ENCODE assay signal across 26 mouse cellular contexts in genomic region chr6:122295242-122295641, GRCm38 (mm10). TPM values are rescaled to one million over a fixed set of nuclear protein-coding genes. Genes with fewer than 3 reads are reported as not detected.
A peak's percentile ranks its signal among the peaks of the same experiment; 100 is the strongest.
DNase-seq lines count a peak whose midpoint lies in the region; ATAC-seq and TF ChIP-seq lines count a peak whose summit lies in the region.
"Had no signal": no experiment of that assay in that cellular context is flagged by ENCODE, and none has a peak within 500 bp of the region (broad histone marks: within the 10 kb centered on the region; RNA-seq: fewer than 3 reads in every experiment).

No protein-coding gene starts in this region.

- TF ChIP-seq CTCF in forebrain, postnatal 0 days (IDR thresholded peaks at IDR 0.05; ENCODE audit: low read depth), result 0 out of 2 replicates have a peak, but pooled peaks have one; percentile 13
- 0 out of 2 replicates have a peak, but pooled peaks have one; percentile 24 for TF ChIP-seq CTCF in lung, postnatal 0 days (IDR thresholded peaks at IDR 0.05)
- no peak for TF ChIP-seq CTCF in cerebellum, adult 2 months (IDR thresholded peaks at IDR 0.05; ENCODE audit: borderline replicate concordance, insufficient read depth, low read depth, low read length)

- H3K9ac ChIP-seq in forebrain, postnatal 0 days, result no peak overlapping the region
- no peak overlapping the region for H3K9ac ChIP-seq in forebrain, embryonic 13.5 days
- no peak overlapping the region for H3K9ac ChIP-seq in lung, postnatal 0 days (replicated peaks; ENCODE audit: low read depth)
- H3K9ac ChIP-seq in liver, embryonic 11.5 days (ENCODE audit: low read depth, low read length), result no peak overlapping the region
- H3K9ac ChIP-seq: embryonic facial prominence, embryonic 15.5 days; limb, embryonic 12.5 days; neural tube, embryonic 15.5 days had no signal

- H3K27me3 ChIP-seq in forebrain, postnatal 0 days (ENCODE audit: insufficient read depth, low read length), result no peaks in the 10 kb centered on the region
- H3K27me3 ChIP-seq in forebrain, embryonic 13.5 days, result no peaks in the 10 kb centered on the region
- no peaks in the 10 kb centered on the region for H3K27me3 ChIP-seq in lung, postnatal 0 days (replicated peaks; ENCODE audit: insufficient read depth, low read length)
- no peaks in the 10 kb centered on the region for H3K27me3 ChIP-seq in liver, embryonic 11.5 days (replicated peaks; ENCODE audit: control insufficient read depth, insufficient read depth, low read length)
- no peaks in the 10 kb centered on the region for H3K27me3 ChIP-seq in cerebellum, adult 2 months (ENCODE audit: control insufficient read depth, insufficient read depth, low read length)
- H3K27me3 ChIP-seq in midbrain, embryonic 10.5 days (ENCODE audit: low read depth, poor library complexity, severe bottlenecking), result no peaks in the 10 kb centered on the region
- H3K27me3 ChIP-seq: embryonic facial prominence, embryonic 15.5 days; limb, embryonic 12.5 days; neural tube, embryonic 15.5 days had no signal

- WGBS in forebrain, postnatal 0 days, result 65% methylated on average over 9 of the region's 9 CpGs
- 56% methylated on average over 9 of the region's 9 CpGs for WGBS in forebrain, embryonic 13.5 days
- 50% methylated on average over 9 of the region's 9 CpGs for WGBS in lung, postnatal 0 days
- WGBS in liver, embryonic 11.5 days, result 40% methylated on average over 9 of the region's 9 CpGs
- 75% methylated on average over 9 of the region's 9 CpGs for WGBS in cerebellum, adult 2 months
- WGBS in midbrain, embryonic 10.5 days, result 60% methylated on average over 9 of the region's 9 CpGs

- no peak for TF ChIP-seq POLR2A in cerebellum, adult 2 months (IDR thresholded peaks at IDR 0.05; ENCODE audit: borderline replicate concordance, insufficient read depth, low read length)

- H3K9me3 ChIP-seq in forebrain, postnatal 0 days (ENCODE audit: low read length), result no peaks in the 10 kb centered on the region
- H3K9me3 ChIP-seq in forebrain, embryonic 13.5 days (replicated peaks), result no peaks in the 10 kb centered on the region
- H3K9me3 ChIP-seq in lung, postnatal 0 days (ENCODE audit: low read length), result no peaks in the 10 kb centered on the region
- no peaks in the 10 kb centered on the region for H3K9me3 ChIP-seq in liver, embryonic 11.5 days (ENCODE audit: control insufficient read depth, low read length)
- no peaks in the 10 kb centered on the region for H3K9me3 ChIP-seq in midbrain, embryonic 10.5 days (replicated peaks)
- H3K9me3 ChIP-seq: embryonic facial prominence, embryonic 15.5 days; forebrain, embryonic 10.5 days; G1E; limb, embryonic 12.5 days; neural tube, embryonic 15.5 days had no signal

- TF ChIP-seq EP300 in lung, postnatal 0 days (IDR thresholded peaks at IDR 0.05), result no peak

- ATAC-seq in forebrain, postnatal 0 days, result no peak
- no peak for ATAC-seq in forebrain, embryonic 13.5 days
- ATAC-seq in lung, postnatal 0 days, result no peak
- 0 out of 2 replicates have a peak, but pooled peaks have one; percentile 43 for ATAC-seq in liver, embryonic 11.5 days (replicated peaks; ENCODE audit: low FRiP score)
- ATAC-seq: hindbrain, postnatal 0 days had no signal

- H3K4me3 ChIP-seq in forebrain, postnatal 0 days (ENCODE audit: low read depth, low read length), result no peak overlapping the region
- no peak overlapping the region for H3K4me3 ChIP-seq in forebrain, embryonic 13.5 days
- H3K4me3 ChIP-seq in lung, postnatal 0 days (ENCODE audit: low read depth, low read length), result no peak overlapping the region
- H3K4me3 ChIP-seq in liver, embryonic 11.5 days (ENCODE audit: low read depth, low read length), result no peak overlapping the region
- H3K4me3 ChIP-seq in cerebellum, adult 2 months (replicated peaks; ENCODE audit: insufficient read depth, low read depth, low read length), result no peak overlapping the region
- no peak overlapping the region for H3K4me3 ChIP-seq in midbrain, embryonic 10.5 days
- H3K4me3 ChIP-seq: embryonic facial prominence, embryonic 15.5 days; forebrain, embryonic 10.5 days; limb, embryonic 12.5 days; myocyte; neural tube, embryonic 15.5 days had no signal

- no peaks in the 10 kb centered on the region for H3K36me3 ChIP-seq in forebrain, postnatal 0 days (ENCODE audit: insufficient read depth)
- H3K36me3 ChIP-seq in forebrain, embryonic 13.5 days (ENCODE audit: poor library complexity, severe bottlenecking), result no peaks in the 10 kb centered on the region
- H3K36me3 ChIP-seq in lung, postnatal 0 days (ENCODE audit: insufficient read depth, low read length), result no peaks in the 10 kb centered on the region
- H3K36me3 ChIP-seq in liver, embryonic 11.5 days (ENCODE audit: control insufficient read depth, insufficient read depth, low read length), result no peaks in the 10 kb centered on the region
- no peaks in the 10 kb centered on the region for H3K36me3 ChIP-seq in midbrain, embryonic 10.5 days
- H3K36me3 ChIP-seq: embryonic facial prominence, embryonic 15.5 days; forebrain, embryonic 10.5 days; G1E; limb, embryonic 12.5 days; neural tube, embryonic 15.5 days had no signal

- DNase-seq in forebrain, postnatal 0 days, result no peak
- no peak for DNase-seq in lung, postnatal 0 days (ENCODE audit: low spot score)
- no peak for DNase-seq in lung, adult 18-20 months
- no peak for DNase-seq in liver, embryonic 11.5 days (ENCODE audit: low spot score)
- no peak for DNase-seq in cerebellum, adult 2 months
- no peak for DNase-seq in midbrain, embryonic 10.5 days (ENCODE audit: low spot score)
- no peak for DNase-seq in adrenal gland, postnatal 36 days
- DNase-seq: cerebellum, postnatal 14 days; embryo, embryonic 11 days; gastrocnemius, postnatal 36 days; kidney, postnatal 14 days; lung, adult 2 months; lung, postnatal 4 days; midbrain, embryonic 14.5 days; right cerebral cortex, postnatal 4 days; thymus, adult 2 months had no signal

- H3K4me1 ChIP-seq in forebrain, postnatal 0 days (ENCODE audit: insufficient read depth), result no peaks in the 10 kb centered on the region
- 0 out of 2 replicates have a peak, but pooled peaks cover 9% of the 10 kb centered on the region for H3K4me1 ChIP-seq in forebrain, embryonic 13.5 days
- H3K4me1 ChIP-seq in lung, postnatal 0 days (ENCODE audit: insufficient read depth, low read depth, low read length), result no peaks in the 10 kb centered on the region
- peaks cover 7% of the 10 kb centered on the region; the same call in 1 of the 2 replicates for H3K4me1 ChIP-seq in liver, embryonic 11.5 days (replicated peaks; ENCODE audit: control insufficient read depth, insufficient read depth, low read length)
- H3K4me1 ChIP-seq in cerebellum, adult 2 months (ENCODE audit: control insufficient read depth, insufficient read depth, low read length), result no peaks in the 10 kb centered on the region
- peaks cover 7% of the 10 kb centered on the region for H3K4me1 ChIP-seq in midbrain, embryonic 10.5 days

- no peak overlapping the region for H3K4me2 ChIP-seq in forebrain, postnatal 0 days (ENCODE audit: low read depth)
- H3K4me2 ChIP-seq in forebrain, embryonic 13.5 days, result no peak overlapping the region
- no peak overlapping the region for H3K4me2 ChIP-seq in lung, postnatal 0 days (replicated peaks; ENCODE audit: low read depth, low read length)
- no peak overlapping the region for H3K4me2 ChIP-seq in liver, embryonic 11.5 days
- H3K4me2 ChIP-seq: embryonic facial prominence, embryonic 15.5 days; heart, embryonic 11.5 days; limb, embryonic 12.5 days; neural tube, embryonic 15.5 days had no signal

- H3K27ac ChIP-seq in forebrain, postnatal 0 days (ENCODE audit: low read depth, low read length), result no peak overlapping the region
- H3K27ac ChIP-seq in forebrain, embryonic 13.5 days, result no peak overlapping the region
- H3K27ac ChIP-seq in lung, postnatal 0 days (ENCODE audit: low read length), result no peak overlapping the region
- H3K27ac ChIP-seq in liver, embryonic 11.5 days (ENCODE audit: low read depth, low read length), result no peak overlapping the region
- H3K27ac ChIP-seq in cerebellum, adult 2 months (ENCODE audit: insufficient read depth, low read length), result no peak overlapping the region
- H3K27ac ChIP-seq in midbrain, embryonic 10.5 days (replicated peaks), result no peak overlapping the region
- H3K27ac ChIP-seq: embryonic facial prominence, embryonic 15.5 days; forebrain, embryonic 10.5 days; hindbrain, postnatal 0 days; limb, embryonic 12.5 days; neural tube, embryonic 15.5 days had no signal

RNA-seq across cellular contexts. Expression of gene Klrg1, which starts 12.6 kb away (rescaled TPM):
- 0.15 and 2.7 TPM in 2 replicates for total RNA-seq in forebrain, postnatal 0 days (2014; rRNA removed)
- polyA plus RNA-seq in forebrain, postnatal 0 days (2015; fragmentation: Nextera tagmentation; extraction: Ambion mirVana), result 0.91 and 1.1 TPM in 2 replicates
- polyA plus RNA-seq in forebrain, embryonic 13.5 days (2015; fragmentation: Nextera tagmentation; extraction: Ambion mirVana), result 0.40 and 0.43 TPM in 2 replicates
- not detected in 2 replicates for polyA plus RNA-seq in lung, postnatal 0 days (2015; fragmentation: Nextera tagmentation; extraction: Ambion mirVana)
- polyA plus RNA-seq in liver, embryonic 11.5 days (2014; fragmentation: Nextera tagmentation; extraction: Ambion mirVana), result not detected in 2 replicates
- polyA plus RNA-seq in cerebellum, adult 2 months (2012; rRNA removed), result 0.06 and 0.07 TPM in 2 replicates
- 0.19 TPM in 1 of 2 replicates, not detected in the other for polyA plus RNA-seq in midbrain, embryonic 10.5 days (2016; fragmentation: Nextera tagmentation; extraction: Ambion mirVana)
- under 1 TPM in 1 of 2 experiments, not detected in 1; 0.30 TPM for total RNA-seq in adrenal gland, postnatal 36 days (2021)
- total RNA-seq: gastrocnemius, postnatal 36 days; hematopoietic stem cell, adult 5-6 weeks had no signal
- polyA plus RNA-seq: embryonic facial prominence, embryonic 15.5 days; forebrain, embryonic 10.5 days; heart, embryonic 11.5 days; limb, embryonic 12.5 days; myocyte had no signal

RNA-seq across cellular contexts. Expression of gene M6pr, which starts 13.3 kb away (rescaled TPM):
- 51.9 and 52.9 TPM in 2 replicates for total RNA-seq in forebrain, postnatal 0 days (2014; rRNA removed)
- polyA plus RNA-seq in forebrain, postnatal 0 days (2015; fragmentation: Nextera tagmentation; extraction: Ambion mirVana), result 42.6 and 44.0 TPM in 2 replicates
- 58.9 and 64.8 TPM in 2 replicates for polyA plus RNA-seq in forebrain, embryonic 13.5 days (2015; fragmentation: Nextera tagmentation; extraction: Ambion mirVana)
- polyA plus RNA-seq in lung, postnatal 0 days (2015; fragmentation: Nextera tagmentation; extraction: Ambion mirVana), result 112 and 114 TPM in 2 replicates
- polyA plus RNA-seq in liver, embryonic 11.5 days (2014; fragmentation: Nextera tagmentation; extraction: Ambion mirVana), result 154 and 168 TPM in 2 replicates
- 90.5 and 94.9 TPM in 2 replicates for polyA plus RNA-seq in cerebellum, adult 2 months (2012; rRNA removed)
- polyA plus RNA-seq in midbrain, embryonic 10.5 days (2016; fragmentation: Nextera tagmentation; extraction: Ambion mirVana), result 94.6 and 95.1 TPM in 2 replicates
- total RNA-seq in adrenal gland, postnatal 36 days (2021), result 100 to 1,000 TPM; 151 to 167 TPM

RNA-seq across cellular contexts. Expression of gene Phc1, which starts 45.1 kb away (rescaled TPM):
- total RNA-seq in forebrain, postnatal 0 days (2014; rRNA removed), result 53.6 and 75.7 TPM in 2 replicates
- 21.9 and 24.6 TPM in 2 replicates for polyA plus RNA-seq in forebrain, postnatal 0 days (2015; fragmentation: Nextera tagmentation; extraction: Ambion mirVana)
- polyA plus RNA-seq in forebrain, embryonic 13.5 days (2015; fragmentation: Nextera tagmentation; extraction: Ambion mirVana), result 29.9 and 33.0 TPM in 2 replicates
- polyA plus RNA-seq in lung, postnatal 0 days (2015; fragmentation: Nextera tagmentation; extraction: Ambion mirVana), result 6.3 and 6.5 TPM in 2 replicates
- polyA plus RNA-seq in liver, embryonic 11.5 days (2014; fragmentation: Nextera tagmentation; extraction: Ambion mirVana), result 12.4 and 14.7 TPM in 2 replicates
- polyA plus RNA-seq in cerebellum, adult 2 months (2012; rRNA removed), result 48.3 and 55.7 TPM in 2 replicates
- polyA plus RNA-seq in midbrain, embryonic 10.5 days (2016; fragmentation: Nextera tagmentation; extraction: Ambion mirVana), result 26.6 and 29.3 TPM in 2 replicates
- total RNA-seq in adrenal gland, postnatal 36 days (2021), result 10 to 100 TPM; 29.7 to 32.9 TPM
